Mouse (Mus musculus) midbrain, embryonic 11.5 days (tissue): ENCODE measurements around the gene 1520401A03Rik. TPM values are rescaled to one million over a fixed set of nuclear protein-coding genes. Genes with fewer than 3 reads are reported as not detected.

Source experiments
- ATAC-seq: fragments of 200-750 bp; cut with Nextera tagmentation; 2 replicates; pipeline ENCODE4 v1.8.0; 2017; ENCODE audit warnings: moderate TSS enrichment, moderate library complexity; ENCODE audit not compliant: low FRiP score
- DNase-seq: peaks from one replicate; pipeline ENCODE4 v3.0.0; 2015; ENCODE audit warnings: low spot score; ENCODE audit errors: missing footprints
- H3K27ac ChIP-seq: fragments of 300-500 bp; sonication (generic); 2 replicates; pipeline ENCODE4 v1.5.1; 2014; ENCODE audit warnings: low read depth, low read length
- H3K27me3 ChIP-seq: fragments of 300-500 bp; sonication (generic); 2 replicates; pipeline ENCODE4 v1.6.1; 2014; ENCODE audit warnings: mild to moderate bottlenecking, low read length, moderate library complexity, mixed read lengths; ENCODE audit not compliant: control insufficient read depth, insufficient read depth
- H3K36me3 ChIP-seq: fragments of 300-500 bp; sonication (generic); 2 replicates; pipeline ENCODE4 v1.6.1; 2014; ENCODE audit warnings: mild to moderate bottlenecking, low read length, moderate library complexity, mixed read lengths; ENCODE audit not compliant: control insufficient read depth, insufficient read depth
- H3K4me1 ChIP-seq: fragments of 300-500 bp; sonication (generic); 2 replicates; pipeline ENCODE4 v1.6.1; 2014; ENCODE audit warnings: low read length; ENCODE audit not compliant: control insufficient read depth, insufficient read depth
- H3K4me2 ChIP-seq: fragments of 300-500 bp; sonication (generic); 2 replicates; pipeline ENCODE4 v1.6.1; 2014; ENCODE audit warnings: mild to moderate bottlenecking, moderate library complexity
- H3K4me3 ChIP-seq: fragments of 300-500 bp; sonication (generic); 2 replicates; pipeline ENCODE4 v1.5.1; 2014; ENCODE audit warnings: low read depth, low read length
- H3K9ac ChIP-seq: fragments of 300-500 bp; sonication (generic); 2 replicates; pipeline ENCODE4 v1.6.1; 2014; ENCODE audit warnings: low read length
- H3K9me3 ChIP-seq: fragments of 300-500 bp; sonication (generic); 2 replicates; pipeline ENCODE4 v1.6.1; 2016; ENCODE audit warnings: low read length; ENCODE audit not compliant: control insufficient read depth
- WGBS: fragments of 180-500 bp; shearing (Covaris S2); extraction: QIAGEN DNeasy Blood & Tissue Kit; methylation state at CpG from one replicate; pipeline ENCODE4 v1.1.7; 2014; 5-methylcytosine and 5-hydroxymethylcytosine counted together
- polyA plus RNA-seq: library from polyadenylated mRNA; unstranded; fragments of >200 nt; fragmentation: Nextera tagmentation; extraction: Ambion mirVana; gene quantifications from 2 replicates; pipeline ENCODE4 v1.2.1, GENCODE M21; 2014

The 1520401A03Rik gene
- polyA plus RNA-seq, 1 experiment from 2014 or later, result not detected

GRCm38 (mm10) chr17:23745301-23746251, 23.0 kb upstream of the 1520401A03Rik start, which contains the start of gene Kremen2:
Kremen2 (minus strand) TSS chr17:23745833.
- Histone ChIP-seq H3K9me3 (no peaks in the 10 kb centered on the region), H3K9ac (peak within 1 kb of the TSS; percentile 48), H3K27ac (no peak within 1 kb of the TSS), H3K4me3 (peak within 1 kb of the TSS; percentile 30), H3K4me2 (peak within 1 kb of the TSS; percentile 50), H3K4me1 (peaks cover 12% of the 10 kb centered on the region), H3K27me3 (peaks cover 66% of the 10 kb centered on the region), H3K36me3 (no peaks in the 10 kb centered on the region)
- under 1% methylated on average over 39 of the region's 45 CpGs for WGBS
- ATAC-seq, result peak; percentile 28
- DNase-seq, result peak; percentile 93

GRCm38 (mm10) chr17:23744651-23745050, 22.1 kb upstream of the 1520401A03Rik start:
- peak overlapping the region; percentile 50; the same call in 1 of the 2 replicates for H3K4me2 ChIP-seq
- H3K9ac ChIP-seq, result no peak overlapping the region
- DNase-seq (peak; percentile 88), ATAC-seq (no peak)
- no peak overlapping the region for H3K27ac ChIP-seq
- peaks cover 68% of the 10 kb centered on the region for H3K27me3 ChIP-seq
- 0 out of 2 replicates have a peak overlapping the region, but pooled peaks have one; percentile 3 for H3K4me3 ChIP-seq
- H3K4me1 ChIP-seq, result peaks cover 14% of the 10 kb centered on the region
- 3% methylated on average over 14 of the region's 14 CpGs for WGBS
- no peaks in the 10 kb centered on the region for H3K9me3 ChIP-seq
- H3K36me3 ChIP-seq, result no peaks in the 10 kb centered on the region

GRCm38 (mm10) chr17:23744076-23744475, 21.5 kb upstream of the 1520401A03Rik start:
- H3K4me3 ChIP-seq, result no peak overlapping the region
- 20% methylated on average over 8 of the region's 8 CpGs for WGBS
- H3K9me3 ChIP-seq, result no peaks in the 10 kb centered on the region

GRCm38 (mm10) chr17:23742941-23743340, 20.4 kb upstream of the 1520401A03Rik start:
- 57% methylated on average over 12 of the region's 12 CpGs for WGBS
- Histone ChIP-seq H3K36me3 (no peaks in the 10 kb centered on the region), H3K9ac (no peak overlapping the region), H3K27ac (no peak overlapping the region), H3K4me1 (peaks cover 18% of the 10 kb centered on the region), H3K27me3 (peaks cover 68% of the 10 kb centered on the region), H3K9me3 (no peaks in the 10 kb centered on the region), H3K4me3 (no peak overlapping the region), H3K4me2 (no peak overlapping the region)
- no peak for ATAC-seq
- peak; percentile 89 for DNase-seq

More at GRCm38 (mm10) chr17:23744076-23744475, 21.5 kb upstream of the 1520401A03Rik start:
- no peak for ATAC-seq
- Histone ChIP-seq H3K4me2 (no peak overlapping the region), H3K9ac (no peak overlapping the region), H3K36me3 (no peaks in the 10 kb centered on the region), H3K27me3 (peaks cover 68% of the 10 kb centered on the region), H3K27ac (no peak overlapping the region), H3K4me1 (peaks cover 17% of the 10 kb centered on the region)
- peak; percentile 82 for DNase-seq

GRCm38 (mm10) chr17:23742210-23742793, 19.7 kb upstream of the 1520401A03Rik start:
- peak; percentile 92 for DNase-seq
- Histone ChIP-seq H3K27me3 (peaks cover 68% of the 10 kb centered on the region), H3K9me3 (no peaks in the 10 kb centered on the region), H3K36me3 (no peaks in the 10 kb centered on the region), H3K27ac (no peak overlapping the region), H3K4me2 (peak overlapping the region; percentile 4; the same call in 1 of the 2 replicates), H3K4me3 (no peak overlapping the region), H3K4me1 (peaks cover 18% of the 10 kb centered on the region), H3K9ac (no peak overlapping the region)
- ATAC-seq, result no peak
- WGBS, result 8% methylated on average over 44 of the region's 44 CpGs

GRCm38 (mm10) chr17:23741359-23742209, 19.0 kb upstream of the 1520401A03Rik start:
- Histone ChIP-seq H3K27ac (no peak overlapping the region), H3K9ac (no peak overlapping the region), H3K27me3 (peaks cover 62% of the 10 kb centered on the region), H3K9me3 (no peaks in the 10 kb centered on the region), H3K36me3 (no peaks in the 10 kb centered on the region), H3K4me1 (peaks cover 18% of the 10 kb centered on the region), H3K4me3 (no peak overlapping the region), H3K4me2 (no peak overlapping the region)
- 47% methylated on average over 38 of the region's 38 CpGs for WGBS
- ATAC-seq (no peak), DNase-seq (peak; percentile 85)

- Histone ChIP-seq H3K4me1 (peaks cover 13% of the 10 kb centered on the region), H3K27me3 (peaks cover 52% of the 10 kb centered on the region), H3K4me3 (peak within 1 kb of the TSS; percentile 66), H3K9me3 (no peaks in the 10 kb centered on the region), H3K4me2 (peak within 1 kb of the TSS; percentile 99), H3K9ac (peak within 1 kb of the TSS; percentile 68), H3K27ac (peak within 1 kb of the TSS; percentile 54), H3K36me3 (no peaks in the 10 kb centered on the region; the same call in 1 of the 2 replicates)
- DNase-seq, result no peak
- WGBS, result 9% methylated on average over 13 of the region's 13 CpGs
- no peak; the same call in none of the 2 replicates for ATAC-seq
Measured at GRCm38 (mm10) chr17:23740598-23741021, 18.0 kb upstream of the 1520401A03Rik start, which contains the start of gene Paqr4. Paqr4 (minus strand) TSS chr17:23740867.

GRCm38 (mm10) chr17:23740136-23740584, 17.6 kb upstream of the 1520401A03Rik start:
- Histone ChIP-seq H3K27me3 (peaks cover 48% of the 10 kb centered on the region), H3K4me1 (peaks cover 10% of the 10 kb centered on the region), H3K36me3 (no peaks in the 10 kb centered on the region; the same call in 1 of the 2 replicates), H3K9ac (peak overlapping the region; percentile 68), H3K27ac (peak overlapping the region; percentile 54), H3K9me3 (no peaks in the 10 kb centered on the region), H3K4me3 (peak overlapping the region; percentile 66), H3K4me2 (peak overlapping the region; percentile 99)
- no peak for DNase-seq
- WGBS, result under 1% methylated on average over 46 of the region's 46 CpGs
- ATAC-seq, result peak; percentile 86
